Mouse (Mus musculus) liver, postnatal 0 days (tissue): ENCODE results near the gene Fcer1a.

Source experiments
- CTCF ChIP-seq: sonication (generic); IDR thresholded peaks from 2 replicates; pipeline ENCODE4 v1.5.1; 2016; ENCODE audit warnings: antibody characterized with exemption, low read depth
- EP300 ChIP-seq: IDR thresholded peaks from 2 replicates; pipeline ENCODE4 v1.6.1; 2016; ENCODE audit warnings: antibody characterized with exemption, low read depth, mild to moderate bottlenecking

DNA sequence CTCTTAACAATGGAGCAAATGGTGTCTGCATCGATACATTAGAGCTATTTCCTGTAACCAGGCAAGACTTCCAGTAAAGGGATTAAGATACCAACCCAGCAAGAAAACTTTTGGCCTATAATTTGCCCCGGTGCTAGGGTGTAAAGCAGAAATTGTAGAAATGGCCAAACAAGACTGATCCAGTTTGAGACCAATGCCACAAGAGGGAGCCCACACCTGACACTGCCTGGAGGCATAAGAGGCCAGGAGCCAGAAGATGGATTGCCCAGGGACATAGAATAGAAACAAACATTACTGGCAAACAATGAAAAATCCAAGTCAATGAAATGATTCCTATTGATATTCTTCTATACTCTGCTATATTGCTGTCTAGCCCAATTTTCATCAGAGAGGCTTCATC lies 30.7 kb downstream of the Fcer1a start:
- TF ChIP-seq CTCF (no peak), EP300 (no peak)
